Comparison of ENCODE assay signal across 9 mouse cellular contexts in the genomic region with DNA sequence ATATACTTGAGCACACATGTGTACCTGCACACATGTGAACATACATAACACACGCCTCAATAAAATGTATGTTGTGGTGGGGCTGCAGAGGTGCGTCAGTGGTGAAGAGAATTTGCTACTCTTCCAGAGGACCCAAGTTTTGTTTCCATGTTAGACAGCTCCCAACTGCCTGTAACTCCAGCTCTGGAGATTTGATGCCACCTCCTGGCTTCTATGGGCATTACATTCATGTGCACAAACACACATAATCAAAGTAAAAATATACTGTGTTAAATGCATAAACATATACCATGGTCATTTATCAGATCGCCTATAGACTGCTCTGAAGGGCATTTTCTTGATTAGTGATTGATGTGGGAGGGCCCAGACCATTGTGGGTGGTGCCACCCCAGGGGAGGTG. TPM values are rescaled to one million over a fixed set of nuclear protein-coding genes. Genes with fewer than 3 reads are reported as not detected.
A peak's percentile ranks its signal among the peaks of the same experiment; 100 is the strongest.
DNase-seq lines count a peak whose midpoint lies in the region; ATAC-seq and TF ChIP-seq lines count a peak whose summit lies in the region.
"Had no signal": no experiment of that assay in that cellular context is flagged by ENCODE, and none has a peak within 500 bp of the region (broad histone marks: within the 10 kb centered on the region; RNA-seq: fewer than 3 reads in every experiment).

No protein-coding gene starts in this region.

- peaks cover 23% of the 10 kb centered on the region for H3K79me2 ChIP-seq in MEL (ENCODE audit: control insufficient read depth, insufficient read depth, low read length, poor library complexity)

- DNase-seq in cerebellum, adult 11 months: peak; percentile 32
- peak; percentile 75 for DNase-seq in MEL (ENCODE audit: low read depth, low spot score)
- peak; percentile 55 for DNase-seq in cerebellum, adult 9-10 months
- peak; percentile 9 to 17 for DNase-seq in gastrocnemius, adult 8-10 months (ENCODE audit: low spot score in 2 of 2)
- DNase-seq in layer of hippocampus, adult 8-10 months (ENCODE audit: low spot score in 2 of 2): peak; percentile 35 to 67
- DNase-seq in lung, postnatal 0 days (ENCODE audit: low spot score): peak; percentile 88
- DNase-seq in right cerebral cortex, postnatal 4 days: peak; percentile 65

- peaks cover 0 to 6% of the 10 kb centered on the region in 2 experiments; a peak in 2 of 4 replicates for H3K4me1 ChIP-seq in MEL (ENCODE audit: control insufficient read depth in 1 of 2, insufficient read depth in 2 of 2, low read length in 2 of 2)
- H3K4me1 ChIP-seq in lung, postnatal 0 days (ENCODE audit: insufficient read depth, low read depth, low read length): no peaks in the 10 kb centered on the region

- TF ChIP-seq RAD21 in MEL (IDR thresholded peaks at IDR 0.05; ENCODE audit: low read depth, low read length): peak; percentile 86

- H3K27ac ChIP-seq in MEL (ENCODE audit: control insufficient read depth, low read depth, low read length): no peak overlapping the region
- H3K27ac ChIP-seq in lung, postnatal 0 days (ENCODE audit: low read length): no peak overlapping the region

- no peak overlapping the region for H3K9ac ChIP-seq in MEL (ENCODE audit: control insufficient read depth, low read depth, low read length, poor library complexity, severe bottlenecking)
- H3K9ac ChIP-seq in lung, postnatal 0 days (replicated peaks; ENCODE audit: low read depth): no peak overlapping the region

- no peaks in the 10 kb centered on the region for H3K9me3 ChIP-seq in MEL (replicated peaks; ENCODE audit: insufficient read depth, low read length)
- no peaks in the 10 kb centered on the region for H3K9me3 ChIP-seq in lung, postnatal 0 days (ENCODE audit: low read length)

- TF ChIP-seq EP300 in MEL (IDR thresholded peaks at IDR 0.05; ENCODE audit: low read depth in 1 of 2, low read length in 2 of 2): no peak
- no peak for TF ChIP-seq EP300 in lung, postnatal 0 days (IDR thresholded peaks at IDR 0.05)

- TF ChIP-seq CTCF in MEL (IDR thresholded peaks at IDR 0.05 in 2 of 3, conservative IDR thresholded peaks at IDR 0.05 in 1 of 3; ENCODE audit: control insufficient read depth in 1 of 3, insufficient read depth in 1 of 3, low read depth in 2 of 3, low read length in 3 of 3, poor library complexity in 1 of 3, severe bottlenecking in 1 of 3): peak; percentile 57 to 82 (median 71)
- TF ChIP-seq CTCF in lung, postnatal 0 days (IDR thresholded peaks at IDR 0.05): peak; percentile 90

- H3K27me3 ChIP-seq in MEL (ENCODE audit: control insufficient read depth in 1 of 2, insufficient read depth in 2 of 2, low read length in 2 of 2): no peaks in the 10 kb centered on the region
- no peaks in the 10 kb centered on the region for H3K27me3 ChIP-seq in lung, postnatal 0 days (replicated peaks; ENCODE audit: insufficient read depth, low read length)

- TF ChIP-seq POLR2A in MEL (IDR thresholded peaks at IDR 0.05; ENCODE audit: control insufficient read depth in 1 of 2, insufficient read depth in 1 of 2, low read depth in 1 of 2, low read length in 2 of 2, poor library complexity in 1 of 2): no peak

- H3K4me3 ChIP-seq in MEL (ENCODE audit: control insufficient read depth in 1 of 2, insufficient read depth in 1 of 2, low read depth in 2 of 2, low read length in 2 of 2): no peak overlapping the region
- H3K4me3 ChIP-seq in lung, postnatal 0 days (ENCODE audit: low read depth, low read length): no peak overlapping the region
- H3K4me3 ChIP-seq: myocyte had no signal

- no peak for ATAC-seq in cerebellum, adult (ENCODE audit: insufficient number of reproducible peaks, low FRiP score, low TSS enrichment)
- ATAC-seq in lung, postnatal 0 days: peak; percentile 52

- H3K36me3 ChIP-seq in MEL (ENCODE audit: control insufficient read depth in 1 of 2, insufficient read depth in 2 of 2, low read length in 2 of 2): peaks cover 0 to 17% of the 10 kb centered on the region in 2 experiments; a peak in 3 of 4 replicates
- H3K36me3 ChIP-seq in lung, postnatal 0 days (ENCODE audit: insufficient read depth, low read length): no peaks in the 10 kb centered on the region

- 26% methylated on average over 3 of the region's 3 CpGs for WGBS in lung, postnatal 0 days

- H3K4me2 ChIP-seq in lung, postnatal 0 days (replicated peaks; ENCODE audit: low read depth, low read length): no peak overlapping the region

TF ChIP-seq in MEL, 35 proteins besides CTCF, POLR2A, EP300 and RAD21:
- TF ChIP-seq MYB (IDR thresholded peaks at IDR 0.05; ENCODE audit: low read depth, low read length) (no peak), SMC3 (IDR thresholded peaks at IDR 0.05; ENCODE audit: low read depth, low read length) (peak; percentile 83), USF2 (IDR thresholded peaks at IDR 0.05; ENCODE audit: borderline replicate concordance in 1 of 2, insufficient read depth in 1 of 2, low read depth in 1 of 2, low read length in 2 of 2) (no peak), TAL1 (IDR thresholded peaks at IDR 0.05; ENCODE audit: low read length) (no peak), POLR2AphosphoS5 (IDR thresholded peaks at IDR 0.05; ENCODE audit: borderline replicate concordance, low read depth, low read length) (no peak), MAZ (IDR thresholded peaks at IDR 0.05; ENCODE audit: low read depth, low read length) (no peak), ZC3H11A (IDR thresholded peaks at IDR 0.05; ENCODE audit: low read depth, low read length) (peak; percentile 72), E2F4 (IDR thresholded peaks at IDR 0.05; ENCODE audit: borderline replicate concordance, low read depth, low read length) (no peak)

RNA-seq across cellular contexts. Expression of a gene that starts 2.2 kb away (rescaled TPM):
- total RNA-seq in MEL (2012; rRNA removed): 0.07 and 0.62 TPM in 2 replicates
- 1 to 10 TPM in 1 of 2 experiments, not detected in 1; 2.6 TPM for polyA plus RNA-seq in MEL (2012; ENCODE audit: insufficient read depth in 1 of 2, insufficient read length in 2 of 2, low read depth in 1 of 2, low replicate concordance in 2 of 2, missing spikeins in 1 of 2)
- total RNA-seq in gastrocnemius, adult 8-10 months (2022): under 1 TPM in 1 of 4 experiments, not detected in 3; 0.19 TPM
- 1 to 10 TPM in 2 of 4 experiments, not detected in 2; 1.7 to 2.6 TPM for total RNA-seq in layer of hippocampus, adult 8-10 months (2022)
- 1.4 and 2.0 TPM in 2 replicates for polyA plus RNA-seq in lung, postnatal 0 days (2015; fragmentation: Nextera tagmentation; extraction: Ambion mirVana)

RNA-seq across cellular contexts. Expression of a gene that starts 2.3 kb away (rescaled TPM):
- total RNA-seq in MEL (2012; rRNA removed): 120 and 127 TPM in 2 replicates
- polyA plus RNA-seq in MEL (2012; ENCODE audit: insufficient read depth in 1 of 2, insufficient read length in 2 of 2, low read depth in 1 of 2, low replicate concordance in 2 of 2, missing spikeins in 1 of 2): 100 to 1,000 TPM; 216 to 756 TPM
- total RNA-seq in gastrocnemius, adult 8-10 months (2022): 1 to 10 TPM; 5.1 to 8.1 (median 6.4) TPM
- total RNA-seq in layer of hippocampus, adult 8-10 months (2022): 10 to 100 TPM; 19.1 to 28.8 (median 21.4) TPM
- polyA plus RNA-seq in lung, postnatal 0 days (2015; fragmentation: Nextera tagmentation; extraction: Ambion mirVana): 14.9 and 15.7 TPM in 2 replicates

Comparison
In these comparisons a context has a peak if more than half of its experiments do, and no peak if none do; other contexts are left out.
1. DNase-seq: peak in every context shown above with its lines; median percentile 88 in lung, postnatal 0 days; 75 in MEL; 65 in right cerebral cortex, postnatal 4 days; 55 in cerebellum, adult 9-10 months; 51 in layer of hippocampus, adult 8-10 months; 32 in cerebellum, adult 11 months; 13 in gastrocnemius, adult 8-10 months.